Mouse (Mus musculus): Measurements from ENCODE around the gene Myo16. TPM values are rescaled to one million over a fixed set of nuclear protein-coding genes. Genes with fewer than 3 reads are reported as not detected.
A peak's percentile ranks its signal among the peaks of the same experiment; 100 is the strongest.

Myo16 gene
- polyA plus RNA-seq, 1 experiment from 2014 or later: 0.67 TPM

- Histone ChIP-seq H3K4me1 (0 out of 2 replicates have a peak, but pooled peaks cover 7% of the 10 kb centered on the region), H3K9me3 (no peaks in the 10 kb centered on the region), H3K4me3 (no peak overlapping the region), H3K36me3 (no peaks in the 10 kb centered on the region), H3K9ac (no peak overlapping the region), H3K27ac (no peak overlapping the region), H3K4me2 (no peak overlapping the region), H3K27me3 (no peaks in the 10 kb centered on the region)
- ATAC-seq (ENCODE audit: borderline replicate concordance, extremely low read depth, low FRiP score, low TSS enrichment): no peak
- WGBS: 45% methylated on average over 5 of the region's 5 CpGs
These were observed 471.6 kb downstream of the Myo16 start for GRCm38 (mm10) chr8:10625262-10625661.

DNA sequence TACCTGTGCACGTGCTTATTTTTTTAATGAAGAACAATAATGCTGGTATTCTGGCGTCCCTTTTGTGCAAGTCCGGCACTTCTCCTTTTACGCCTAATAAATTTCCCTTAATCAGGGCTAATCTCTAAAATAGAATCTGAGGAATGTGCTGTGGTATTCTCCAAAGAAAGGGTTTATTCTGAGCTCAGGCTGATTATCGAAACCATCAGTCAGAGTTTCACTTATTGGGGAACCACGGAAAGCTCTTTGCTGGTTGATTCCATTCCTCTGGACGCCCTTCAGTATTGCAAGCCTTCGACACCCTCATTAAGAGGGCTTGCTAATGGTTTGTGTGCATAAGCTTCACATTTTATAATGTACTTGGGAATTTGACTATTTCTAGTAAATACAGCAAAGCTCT is 475.0 kb downstream of the Myo16 start:
- Histone ChIP-seq H3K9me3 (no peaks in the 10 kb centered on the region), H3K4me2 (no peak overlapping the region), H3K4me1 (0 out of 2 replicates have a peak, but pooled peaks cover 7% of the 10 kb centered on the region), H3K27ac (no peak overlapping the region), H3K27me3 (no peaks in the 10 kb centered on the region), H3K36me3 (no peaks in the 10 kb centered on the region), H3K4me3 (no peak overlapping the region), H3K9ac (no peak overlapping the region)
- 52% methylated on average over 8 of the region's 8 CpGs for WGBS
- ATAC-seq (ENCODE audit: borderline replicate concordance, extremely low read depth, low FRiP score, low TSS enrichment): no peak

DNA sequence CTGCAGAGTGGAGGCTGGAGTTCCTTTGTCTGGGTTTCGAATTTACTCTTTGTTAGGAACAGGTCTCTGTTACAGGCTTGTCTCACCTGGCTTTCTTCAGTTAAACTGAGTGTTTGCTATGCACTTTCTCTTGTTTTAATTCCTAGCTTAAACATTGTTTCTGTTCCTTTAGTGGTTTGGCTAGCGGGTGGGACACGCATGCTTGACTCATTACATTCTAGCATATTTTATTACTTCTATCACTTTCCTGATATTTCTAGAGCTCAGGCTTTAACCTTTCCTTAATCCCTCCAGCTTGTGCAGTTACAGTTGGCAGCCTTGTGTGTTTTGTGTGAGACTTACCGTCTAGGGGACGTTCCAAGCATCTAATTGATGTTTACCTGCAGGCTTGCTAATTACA is 476.2 kb downstream of the Myo16 start:
- Histone ChIP-seq H3K27me3 (no peaks in the 10 kb centered on the region), H3K27ac (peak overlapping the region; percentile 63), H3K4me2 (no peak overlapping the region), H3K4me1 (0 out of 2 replicates have a peak, but pooled peaks cover 7% of the 10 kb centered on the region), H3K4me3 (no peak overlapping the region), H3K9ac (no peak overlapping the region), H3K9me3 (no peaks in the 10 kb centered on the region), H3K36me3 (no peaks in the 10 kb centered on the region)
- 44% methylated on average over 5 of the region's 5 CpGs for WGBS
- no peak; the same call in 1 of the 2 replicates for ATAC-seq (ENCODE audit: borderline replicate concordance, extremely low read depth, low FRiP score, low TSS enrichment)

GRCm38 (mm10) chr8:10631006-10631405 is 477.3 kb downstream of the Myo16 start:
- 62% methylated on average over 2 of the region's 2 CpGs for WGBS
- H3K9me3 ChIP-seq: no peaks in the 10 kb centered on the region
- H3K36me3 ChIP-seq: no peaks in the 10 kb centered on the region
- 0 out of 2 replicates have a peak, but pooled peaks cover 7% of the 10 kb centered on the region for H3K4me1 ChIP-seq
- no peak overlapping the region for H3K4me2 ChIP-seq
- no peaks in the 10 kb centered on the region for H3K27me3 ChIP-seq
- H3K4me3 ChIP-seq: no peak overlapping the region
- no peak overlapping the region for H3K9ac ChIP-seq
- H3K27ac ChIP-seq: no peak overlapping the region
- ATAC-seq (ENCODE audit: borderline replicate concordance, extremely low read depth, low FRiP score, low TSS enrichment): no peak

DNA sequence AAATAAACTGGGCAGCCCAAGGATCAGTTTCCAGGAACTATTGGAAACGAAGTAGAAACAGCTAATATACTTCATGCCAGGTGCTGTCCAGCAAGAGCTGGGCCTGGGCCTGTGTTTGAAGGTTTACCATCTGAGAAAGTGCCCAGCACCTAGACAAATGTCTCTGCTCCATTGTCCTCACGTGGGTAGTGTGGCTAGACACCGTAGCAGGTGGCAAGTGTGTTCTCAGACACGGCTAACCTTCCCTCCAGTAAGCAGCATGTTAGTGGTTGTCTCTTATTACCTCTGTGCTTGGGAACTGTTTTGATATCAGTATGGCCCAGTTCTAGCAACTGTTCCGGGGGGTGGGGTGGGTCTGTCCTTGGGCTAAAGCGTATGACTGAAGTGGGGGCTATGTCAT is 478.9 kb downstream of the Myo16 start:
- 86% methylated on average over 6 of the region's 6 CpGs for WGBS
- no peak for ATAC-seq (ENCODE audit: borderline replicate concordance, extremely low read depth, low FRiP score, low TSS enrichment)
- Histone ChIP-seq H3K9me3 (no peaks in the 10 kb centered on the region), H3K36me3 (no peaks in the 10 kb centered on the region), H3K27ac (no peak overlapping the region), H3K4me2 (no peak overlapping the region), H3K4me3 (no peak overlapping the region), H3K27me3 (no peaks in the 10 kb centered on the region), H3K4me1 (0 out of 2 replicates have a peak, but pooled peaks cover 7% of the 10 kb centered on the region), H3K9ac (no peak overlapping the region)

DNA sequence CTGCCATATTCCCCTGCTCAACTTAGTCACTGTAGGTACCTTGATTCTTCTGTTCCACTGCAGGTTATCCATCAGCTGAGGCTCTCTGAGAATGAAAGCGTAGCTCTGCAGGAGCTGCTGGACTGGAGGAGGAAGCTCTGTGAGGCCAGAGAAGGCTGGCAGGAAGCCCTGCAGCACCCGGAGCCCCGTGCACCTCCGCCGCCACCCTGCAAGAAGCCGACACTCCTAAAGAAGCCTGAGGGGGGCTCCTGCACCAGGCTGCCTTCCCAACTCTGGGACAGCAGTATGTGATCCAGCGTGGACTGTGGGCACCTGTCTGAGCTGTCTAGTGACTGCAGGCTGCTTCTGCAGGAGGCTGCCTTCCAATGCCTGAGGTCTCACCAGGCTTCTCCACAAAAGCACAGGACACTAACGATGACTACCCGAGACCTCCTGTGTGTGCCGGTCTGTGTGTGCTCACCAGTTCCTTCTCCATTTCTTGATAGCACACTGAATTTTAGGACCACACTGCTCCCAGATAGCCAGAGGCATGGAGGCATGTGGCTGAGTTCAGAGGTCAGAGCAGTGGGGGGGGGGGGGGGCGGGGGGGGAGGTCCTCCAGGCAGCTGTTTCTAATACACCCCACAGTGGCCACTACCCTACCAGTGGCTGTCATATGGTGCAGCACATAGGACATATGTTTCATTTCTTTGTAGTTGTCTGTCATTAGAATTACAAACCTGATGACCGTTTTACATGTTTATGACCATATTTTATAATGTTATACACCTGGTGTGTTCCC is 479.8 kb downstream of the Myo16 start:
- no peak overlapping the region for H3K9ac ChIP-seq
- no peaks in the 10 kb centered on the region for H3K27me3 ChIP-seq
- ATAC-seq (ENCODE audit: borderline replicate concordance, extremely low read depth, low FRiP score, low TSS enrichment): no peak
- H3K4me2 ChIP-seq: no peak overlapping the region
- no peaks in the 10 kb centered on the region for H3K9me3 ChIP-seq
- H3K4me3 ChIP-seq: no peak overlapping the region
- no peaks in the 10 kb centered on the region for H3K36me3 ChIP-seq
- H3K27ac ChIP-seq: no peak overlapping the region
- WGBS: 54% methylated on average over 12 of the region's 12 CpGs
- H3K4me1 ChIP-seq: 0 out of 2 replicates have a peak, but pooled peaks cover 7% of the 10 kb centered on the region

DNA sequence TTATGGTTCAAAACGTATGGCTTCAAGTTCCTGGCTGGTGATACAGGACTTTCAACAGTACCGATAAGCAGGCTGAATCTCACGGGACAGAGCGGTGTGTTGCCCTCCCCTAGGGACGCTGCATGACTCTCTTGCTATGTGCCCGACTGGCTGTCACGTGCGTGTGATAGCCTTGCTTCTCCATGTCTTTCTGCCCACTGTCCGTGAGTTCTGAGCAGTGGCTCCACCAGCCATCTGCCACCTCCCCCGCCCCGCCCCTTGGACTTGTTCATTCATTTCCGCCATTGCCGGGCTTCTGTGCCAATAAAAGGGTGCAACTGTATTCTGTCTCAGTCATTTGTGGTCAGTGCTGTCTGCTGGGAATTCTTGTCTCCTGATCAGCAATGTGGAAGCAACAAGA is 480.7 kb downstream of the Myo16 start:
- H3K4me3 ChIP-seq: no peak overlapping the region
- no peak for ATAC-seq (ENCODE audit: borderline replicate concordance, extremely low read depth, low FRiP score, low TSS enrichment)

GRCm38 (mm10) chr8:10638871-10639270 is 485.2 kb downstream of the Myo16 start:
- ATAC-seq (ENCODE audit: borderline replicate concordance, extremely low read depth, low FRiP score, low TSS enrichment): no peak
- Histone ChIP-seq H3K4me1 (no peaks in the 10 kb centered on the region), H3K27me3 (no peaks in the 10 kb centered on the region), H3K27ac (no peak overlapping the region), H3K4me2 (no peak overlapping the region), H3K9ac (no peak overlapping the region), H3K9me3 (no peaks in the 10 kb centered on the region), H3K4me3 (no peak overlapping the region), H3K36me3 (no peaks in the 10 kb centered on the region)
- WGBS: 86% methylated on average over 8 of the region's 8 CpGs

More for the DNA sequence above, 480.7 kb downstream of the Myo16 start:
- Histone ChIP-seq H3K9ac (no peak overlapping the region), H3K4me2 (peak overlapping the region; percentile 10; the same call in 1 of the 2 replicates), H3K4me1 (0 out of 2 replicates have a peak, but pooled peaks cover 3% of the 10 kb centered on the region), H3K36me3 (no peaks in the 10 kb centered on the region), H3K27me3 (no peaks in the 10 kb centered on the region), H3K9me3 (no peaks in the 10 kb centered on the region), H3K27ac (no peak overlapping the region)
- WGBS: 73% methylated on average over 13 of the region's 13 CpGs

DNA sequence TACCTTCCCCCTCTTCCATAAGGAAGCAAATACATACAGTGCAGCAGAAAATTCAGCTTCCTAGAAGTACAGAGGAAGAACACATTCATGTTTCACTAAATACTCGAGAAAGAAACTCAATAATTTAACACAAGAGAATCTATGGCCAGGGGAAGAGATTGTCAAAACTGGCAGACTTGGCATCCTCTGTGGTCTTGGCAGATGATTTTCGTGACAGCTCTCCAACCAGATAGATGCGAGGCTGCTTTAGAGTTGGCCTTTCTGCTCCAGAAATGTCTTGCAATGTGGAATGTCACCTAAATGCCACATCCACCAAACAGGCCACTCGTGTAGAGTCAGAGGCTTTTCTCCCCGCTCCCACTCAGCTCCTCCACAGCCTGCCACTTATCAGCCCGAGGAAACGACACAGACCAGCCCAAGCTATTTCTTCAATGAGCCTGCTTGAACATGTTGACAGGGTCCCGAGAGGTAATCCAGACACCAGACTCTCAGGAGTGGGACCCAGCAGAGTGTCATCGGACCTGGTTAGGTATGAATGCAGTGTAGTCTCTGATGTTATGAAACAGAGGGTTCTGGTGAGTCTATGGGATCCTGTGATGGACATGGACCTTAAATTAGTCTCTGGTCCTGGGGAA is 486.6 kb downstream of the Myo16 start:
- 54% methylated on average over 9 of the region's 9 CpGs for WGBS
- H3K27ac ChIP-seq: no peak overlapping the region
- ATAC-seq (ENCODE audit: borderline replicate concordance, extremely low read depth, low FRiP score, low TSS enrichment): no peak
- H3K27me3 ChIP-seq: no peaks in the 10 kb centered on the region
- H3K9ac ChIP-seq: no peak overlapping the region
- H3K9me3 ChIP-seq: no peaks in the 10 kb centered on the region
- no peaks in the 10 kb centered on the region for H3K4me1 ChIP-seq
- no peak overlapping the region for H3K4me3 ChIP-seq
- no peak overlapping the region for H3K4me2 ChIP-seq
- no peaks in the 10 kb centered on the region for H3K36me3 ChIP-seq

DNA sequence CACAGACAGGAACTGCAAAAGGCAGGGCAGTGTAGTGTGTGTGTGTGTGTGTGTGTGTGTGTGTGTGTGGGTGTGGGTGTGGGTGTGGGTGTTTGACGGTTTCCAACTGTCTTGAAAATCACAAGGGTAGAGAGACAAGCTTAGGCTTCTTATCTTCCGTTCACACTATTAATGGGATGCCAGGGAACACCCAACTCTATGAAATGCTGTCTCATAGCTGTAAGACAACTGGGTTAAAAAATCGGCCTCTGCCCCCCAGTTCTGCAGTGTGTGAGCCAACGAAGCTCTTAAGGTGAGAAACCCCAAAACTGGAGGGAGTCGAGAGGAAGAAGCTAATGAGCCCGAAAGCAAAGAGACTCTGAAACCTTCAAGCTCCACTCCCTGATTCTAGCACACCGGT is 487.1 kb downstream of the Myo16 start:
- Histone ChIP-seq H3K4me1 (no peaks in the 10 kb centered on the region), H3K27me3 (no peaks in the 10 kb centered on the region), H3K36me3 (no peaks in the 10 kb centered on the region), H3K27ac (no peak overlapping the region), H3K4me2 (no peak overlapping the region), H3K9me3 (no peaks in the 10 kb centered on the region), H3K4me3 (no peak overlapping the region), H3K9ac (no peak overlapping the region)
- 54% methylated on average over 7 of the region's 7 CpGs for WGBS
- ATAC-seq (ENCODE audit: borderline replicate concordance, extremely low read depth, low FRiP score, low TSS enrichment): no peak

- no peak overlapping the region for H3K9ac ChIP-seq
- no peak overlapping the region for H3K4me3 ChIP-seq
- H3K27me3 ChIP-seq: no peaks in the 10 kb centered on the region
- H3K4me1 ChIP-seq: no peaks in the 10 kb centered on the region
- H3K9me3 ChIP-seq: no peaks in the 10 kb centered on the region
- H3K4me2 ChIP-seq: no peak overlapping the region
- no peak for ATAC-seq (ENCODE audit: borderline replicate concordance, extremely low read depth, low FRiP score, low TSS enrichment)
- no peak overlapping the region for H3K27ac ChIP-seq
- no peaks in the 10 kb centered on the region for H3K36me3 ChIP-seq
These were observed 487.6 kb downstream of the Myo16 start for GRCm38 (mm10) chr8:10641343-10641742.

GRCm38 (mm10) chr8:10643244-10643643 is 489.5 kb downstream of the Myo16 start:
- H3K27ac ChIP-seq: no peak overlapping the region

More at GRCm38 (mm10) chr8:10643244-10643643, 489.5 kb downstream of the Myo16 start:
- ATAC-seq (ENCODE audit: borderline replicate concordance, extremely low read depth, low FRiP score, low TSS enrichment): no peak
- no peaks in the 10 kb centered on the region for H3K27me3 ChIP-seq
- H3K9me3 ChIP-seq: no peaks in the 10 kb centered on the region
- no peak overlapping the region for H3K4me2 ChIP-seq
- H3K9ac ChIP-seq: no peak overlapping the region
- 58% methylated on average over 4 of the region's 4 CpGs for WGBS
- H3K36me3 ChIP-seq: no peaks in the 10 kb centered on the region
- no peak overlapping the region for H3K4me3 ChIP-seq
- no peaks in the 10 kb centered on the region for H3K4me1 ChIP-seq

Measured in lung, embryonic 15.5 days (tissue).